ENCODE assay signal across 23 mouse cellular contexts in the genomic region with DNA sequence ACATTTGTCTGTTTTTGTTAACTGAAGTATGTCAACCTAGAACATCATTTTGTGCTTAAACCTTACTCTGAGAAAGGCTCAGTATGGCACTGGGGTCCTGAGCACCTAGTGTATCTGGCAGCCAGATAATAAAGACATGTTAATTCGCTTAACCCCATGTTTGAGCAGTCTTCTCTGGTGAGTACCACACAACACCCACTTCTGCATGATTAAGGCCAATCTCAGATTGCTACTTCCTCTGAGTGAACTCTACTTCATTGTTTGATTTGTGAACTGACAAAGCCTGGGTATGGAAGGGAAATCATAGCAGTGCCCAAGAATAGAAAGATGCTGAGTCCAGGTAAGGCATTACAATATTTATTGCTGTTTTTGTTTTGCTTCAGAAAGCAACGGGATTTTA. TPM values are rescaled to one million over a fixed set of nuclear protein-coding genes. Genes with fewer than 3 reads are reported as not detected.
"Had no signal": no experiment of that assay in that cellular context is flagged by ENCODE, and none has a peak within 500 bp of the region (broad histone marks: within the 10 kb centered on the region; RNA-seq: fewer than 3 reads in every experiment).

No protein-coding gene starts in this region.

- H3K4me1 ChIP-seq: lung, embryonic 15.5 days; midbrain, embryonic 13.5 days; midbrain, embryonic 15.5 days; neural tube, embryonic 12.5 days; stomach, embryonic 15.5 days had no signal

- H3K9ac ChIP-seq: lung, embryonic 15.5 days; midbrain, embryonic 13.5 days; midbrain, embryonic 15.5 days; neural tube, embryonic 12.5 days; stomach, embryonic 15.5 days had no signal

- H3K9me3 ChIP-seq: lung, embryonic 15.5 days; midbrain, embryonic 13.5 days; midbrain, embryonic 15.5 days; neural tube, embryonic 12.5 days; stomach, embryonic 15.5 days had no signal

- H3K4me3 ChIP-seq: lung, embryonic 15.5 days; megakaryocyte, embryonic 14.5 days; midbrain, embryonic 13.5 days; midbrain, embryonic 15.5 days; neural tube, embryonic 12.5 days; stomach, embryonic 15.5 days had no signal

- ATAC-seq: lung, postnatal 0 days; midbrain, embryonic 13.5 days; midbrain, embryonic 15.5 days had no signal

- H3K27me3 ChIP-seq: lung, embryonic 15.5 days; megakaryocyte, embryonic 14.5 days; midbrain, embryonic 13.5 days; midbrain, embryonic 15.5 days; neural tube, embryonic 12.5 days; stomach, embryonic 15.5 days had no signal

- DNase-seq: lung, adult 2 months; lung, postnatal 14 days; lung, postnatal 36 days; right cerebral cortex, postnatal 14 days; thymus, adult 2 months; thymus, postnatal 14 days; thymus, postnatal 36 days had no signal

- H3K4me2 ChIP-seq: lung, embryonic 15.5 days; midbrain, embryonic 11.5 days; midbrain, embryonic 13.5 days; midbrain, embryonic 15.5 days; neural tube, embryonic 12.5 days; stomach, embryonic 15.5 days had no signal

- H3K36me3 ChIP-seq: lung, embryonic 15.5 days; midbrain, embryonic 13.5 days; midbrain, embryonic 15.5 days; neural tube, embryonic 12.5 days; stomach, embryonic 15.5 days had no signal

- H3K27ac ChIP-seq: lung, embryonic 15.5 days; macrophage; midbrain, embryonic 13.5 days; midbrain, embryonic 15.5 days; neural tube, embryonic 12.5 days; stomach, embryonic 15.5 days; stomach, postnatal 0 days had no signal

RNA-seq across cellular contexts. Expression of gene Hsd3b1, which starts 7.7 kb away (rescaled TPM):
- total RNA-seq: megakaryocyte progenitor cell, adult 5-6 weeks; midbrain, postnatal 0 days; monocyte, adult 5-6 weeks; neutrophil, adult 5-6 weeks had no signal
- polyA plus RNA-seq: lung, adult 2 months; lung, embryonic 15.5 days; lung, postnatal 0 days; macrophage; midbrain, embryonic 15.5 days; neural tube, embryonic 14.5 days; spleen, adult 2 months had no signal

RNA-seq across cellular contexts. Expression of gene Hsd3b6, which starts 37.6 kb away (rescaled TPM):
- total RNA-seq: megakaryocyte progenitor cell, adult 5-6 weeks; midbrain, postnatal 0 days; monocyte, adult 5-6 weeks; neutrophil, adult 5-6 weeks had no signal
- polyA plus RNA-seq: lung, adult 2 months; lung, postnatal 0 days; macrophage; spleen, adult 2 months; stomach, postnatal 0 days had no signal

RNA-seq across cellular contexts. Expression of gene Hao2, which starts 41.2 kb away (rescaled TPM):
- total RNA-seq: megakaryocyte progenitor cell, adult 5-6 weeks; midbrain, postnatal 0 days; monocyte, adult 5-6 weeks; neutrophil, adult 5-6 weeks had no signal
- polyA plus RNA-seq: lung, adult 2 months; lung, postnatal 0 days; macrophage; midbrain, embryonic 11.5 days; midbrain, embryonic 13.5 days; midbrain, embryonic 15.5 days; midbrain, postnatal 0 days; neural tube, embryonic 14.5 days; stomach, postnatal 0 days had no signal
